Mouse (Mus musculus): Measurements from ENCODE around the gene Lamc3.

Lamc3 gene

GRCm38 (mm10) chr2:31876446-31876845, 10.6 kb upstream of the Lamc3 start:
- peak; percentile 44 for DNase-seq (ENCODE audit: low read depth, low spot score)

DNA sequence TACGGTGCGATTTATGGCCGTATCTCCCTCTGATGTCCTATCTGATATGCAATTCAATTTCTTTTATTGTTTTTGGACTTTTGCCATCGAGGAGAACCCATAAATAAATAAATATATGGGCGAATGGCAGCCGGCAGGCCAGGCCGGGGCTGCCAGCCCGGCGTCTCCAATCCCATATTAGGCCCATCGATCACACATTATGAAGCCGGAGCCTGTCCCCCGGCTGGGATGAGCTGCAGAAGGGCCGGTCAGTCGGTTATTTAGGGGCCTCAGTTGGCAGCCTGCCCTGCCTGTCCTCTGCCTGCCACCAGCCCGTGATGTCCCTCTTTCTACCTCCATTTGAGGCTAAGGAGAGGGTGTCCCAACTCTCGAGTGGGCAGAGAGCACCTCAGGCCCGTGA, 8.5 kb upstream of the Lamc3 start:
- no peak for DNase-seq (ENCODE audit: low read depth, low spot score)

DNA sequence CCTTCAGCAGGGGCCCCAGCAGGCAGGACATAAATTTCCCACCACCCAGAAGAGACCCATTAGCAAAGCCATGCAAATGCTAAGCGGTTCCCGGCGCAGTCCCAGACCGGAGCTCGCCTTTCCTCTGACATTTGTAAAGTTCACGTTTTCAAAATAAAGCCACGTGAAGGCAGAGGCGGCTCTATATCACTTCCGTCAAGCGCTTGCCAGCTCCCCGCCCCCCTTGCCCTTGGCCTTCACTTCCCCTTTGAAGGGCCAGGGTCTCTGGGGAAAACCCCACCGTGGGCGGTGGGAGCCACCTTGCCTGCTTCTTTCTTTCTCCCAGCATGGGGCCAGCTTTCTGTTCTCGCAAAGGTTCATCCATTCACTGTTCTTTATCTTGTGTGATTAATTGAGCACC, 6.2 kb upstream of the Lamc3 start:
- peak; percentile 81 for DNase-seq (ENCODE audit: low read depth, low spot score)

DNA sequence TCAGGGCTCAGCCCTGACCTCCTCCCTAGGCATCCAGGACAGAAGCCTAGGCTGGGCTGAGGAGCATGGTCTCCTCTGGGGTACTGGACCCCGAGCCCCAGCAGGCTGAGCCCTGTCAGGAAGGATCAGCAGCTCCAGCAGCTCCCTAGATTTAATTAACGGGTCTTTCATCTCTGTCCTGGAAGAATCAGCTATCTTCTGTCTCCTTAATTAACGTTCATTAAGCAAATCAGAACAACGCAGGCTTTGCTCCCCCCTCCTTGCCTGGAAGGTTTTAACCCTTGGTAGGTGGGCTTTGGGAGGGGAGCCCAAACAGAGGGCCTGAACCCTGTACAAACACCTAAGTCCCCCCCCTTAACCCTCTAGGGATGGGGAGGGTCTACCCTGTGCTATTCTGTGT, 4.0 kb upstream of the Lamc3 start:
- no peak for DNase-seq (ENCODE audit: low read depth, low spot score)

GRCm38 (mm10) chr2:31884806-31885205, 2.3 kb upstream of the Lamc3 start:
- peak; percentile 84 for DNase-seq (ENCODE audit: low read depth, low spot score)

GRCm38 (mm10) chr2:31888871-31889270, 1.8 kb downstream of the Lamc3 start:
- DNase-seq (ENCODE audit: low read depth, low spot score): no peak

GRCm38 (mm10) chr2:31891219-31891618, 4.1 kb downstream of the Lamc3 start:
- DNase-seq (ENCODE audit: low read depth, low spot score): no peak

DNA sequence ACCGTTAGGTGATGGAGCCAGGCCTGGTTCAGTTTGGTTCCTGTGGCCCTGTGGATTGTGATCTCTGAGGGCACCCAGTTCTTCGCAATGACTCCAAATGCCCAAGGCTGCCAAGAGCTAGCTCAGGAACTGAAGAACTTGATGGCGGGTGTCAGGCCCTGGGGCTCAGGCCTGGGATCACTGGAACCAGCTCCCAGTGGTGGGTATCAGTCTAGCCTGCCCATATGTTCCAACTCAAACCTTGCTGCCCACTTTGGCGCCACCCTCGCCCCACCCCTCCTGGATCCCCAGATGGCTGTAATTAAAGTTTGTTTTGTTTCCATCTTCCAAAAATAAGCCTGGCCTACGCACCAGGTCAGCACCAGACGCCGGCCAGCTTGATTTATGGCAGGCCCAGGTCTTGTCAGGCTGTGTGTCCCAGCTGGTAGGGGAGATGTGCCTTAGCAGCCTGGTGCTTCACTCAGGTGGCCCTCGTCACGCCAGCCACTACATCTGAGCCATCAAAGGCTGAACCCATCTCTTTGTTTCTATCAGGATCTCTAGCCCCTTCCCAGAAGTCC, 6.1 kb downstream of the Lamc3 start:
- no peak for DNase-seq (ENCODE audit: low read depth, low spot score)

DNA sequence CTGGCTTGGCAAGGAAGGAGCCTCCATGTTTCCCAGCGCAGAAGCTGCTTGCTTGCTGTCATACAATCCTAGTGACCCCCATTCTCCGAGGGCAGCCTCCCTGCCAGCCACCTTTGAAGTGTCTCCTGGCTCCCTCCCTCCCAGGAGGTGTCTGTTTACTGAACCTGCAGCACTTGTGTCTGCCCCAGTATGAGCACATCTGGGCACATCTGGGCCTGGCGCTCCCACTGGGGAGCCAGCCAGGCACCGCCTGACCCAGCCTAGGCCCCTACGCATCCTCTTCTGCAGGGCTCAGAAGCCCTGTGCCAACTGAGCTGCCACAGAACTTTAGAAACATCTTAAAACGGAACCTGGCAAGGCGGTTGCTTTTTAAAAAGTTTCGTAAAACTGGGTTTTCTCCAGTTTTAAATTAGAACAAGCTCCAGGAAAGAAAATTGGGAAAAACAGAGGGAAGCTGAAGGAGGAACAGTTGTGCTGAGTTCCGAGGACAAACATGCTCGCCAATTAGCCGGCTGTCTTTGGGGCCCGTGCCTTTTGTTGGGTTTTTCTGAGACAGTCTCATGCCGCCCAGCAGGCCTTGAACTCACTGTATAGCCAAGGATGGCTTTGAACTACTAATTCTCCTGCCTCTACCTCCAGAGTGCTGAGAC, 7.3 kb downstream of the Lamc3 start:
- DNase-seq (ENCODE audit: low read depth, low spot score): no peak

GRCm38 (mm10) chr2:31900932-31901331, 13.8 kb downstream of the Lamc3 start:
- no peak for DNase-seq (ENCODE audit: low read depth, low spot score)

DNA sequence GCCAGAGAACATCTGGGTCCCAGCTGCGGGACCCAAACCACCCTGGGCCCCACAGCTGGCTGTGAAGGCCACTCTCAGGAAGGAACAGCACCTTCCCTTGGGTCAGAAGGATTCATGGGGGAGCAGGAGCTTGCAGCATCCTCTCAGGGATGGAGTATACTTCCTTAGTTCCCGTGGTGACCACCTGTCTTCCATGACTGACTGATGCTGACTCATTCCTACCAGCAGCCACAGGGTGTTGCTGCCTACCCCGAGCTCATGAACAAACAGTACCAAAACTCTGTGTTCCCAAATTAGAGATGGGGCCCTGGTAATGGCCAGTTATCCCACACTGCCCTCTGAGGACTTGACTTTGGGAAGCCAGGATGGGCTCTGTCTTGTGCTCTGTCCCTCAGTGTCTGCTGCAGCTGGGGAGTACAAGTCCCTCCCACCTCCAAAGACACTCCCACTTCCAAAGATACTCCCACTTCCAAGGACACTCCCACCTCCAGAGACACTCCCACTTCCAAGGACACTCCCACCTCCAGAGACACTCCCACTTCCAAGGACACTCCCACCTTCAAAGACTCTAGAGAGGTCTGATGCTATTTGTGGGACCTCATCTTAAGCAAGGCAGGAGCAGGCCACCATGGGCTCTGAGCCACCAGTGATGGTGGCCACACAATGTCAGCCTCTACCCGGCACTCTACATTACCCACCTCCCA, 14.7 kb downstream of the Lamc3 start:
- DNase-seq (ENCODE audit: low read depth, low spot score): no peak

DNA sequence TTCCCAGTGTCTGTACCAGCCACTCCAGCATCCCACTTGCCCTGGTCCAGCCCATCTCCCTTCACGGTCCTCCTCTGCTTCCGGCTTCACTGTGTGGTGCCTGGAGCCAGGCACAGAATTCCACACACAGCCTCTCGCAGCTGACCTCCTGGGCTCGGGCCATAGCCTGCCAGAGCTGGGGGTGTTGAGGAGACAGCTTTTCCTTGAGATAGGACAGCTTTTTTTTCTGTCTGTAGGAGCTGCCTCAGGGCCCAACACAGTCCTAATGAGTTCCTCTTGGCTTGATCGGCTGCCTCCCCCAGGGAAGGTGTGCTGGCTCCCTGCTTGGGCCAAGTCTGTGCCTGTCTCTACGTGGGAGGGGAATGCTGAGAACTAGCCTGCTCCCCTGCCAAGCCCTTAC, 17.0 kb downstream of the Lamc3 start:
- DNase-seq (ENCODE audit: low read depth, low spot score): no peak

DNA sequence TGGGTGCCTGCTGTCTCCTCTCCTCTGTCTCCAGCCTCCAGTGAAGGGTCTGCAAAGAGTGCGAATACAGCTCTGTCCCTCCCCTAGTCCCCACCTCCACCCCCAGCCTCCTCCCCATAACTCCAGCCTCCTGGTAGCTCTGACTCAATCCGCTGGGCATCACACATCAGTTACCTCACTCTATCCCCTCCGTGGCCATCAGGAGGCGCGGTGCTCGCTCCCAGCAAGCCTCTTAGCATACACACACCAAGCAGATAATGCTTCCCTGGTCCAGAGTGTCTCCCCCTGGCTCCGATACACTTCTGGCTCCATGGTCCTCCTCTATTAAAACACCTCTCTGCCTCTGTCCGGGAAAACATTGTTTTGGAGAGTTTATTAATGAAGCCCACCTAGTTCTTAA, 17.5 kb downstream of the Lamc3 start:
- DNase-seq (ENCODE audit: low read depth, low spot score): no peak

DNA sequence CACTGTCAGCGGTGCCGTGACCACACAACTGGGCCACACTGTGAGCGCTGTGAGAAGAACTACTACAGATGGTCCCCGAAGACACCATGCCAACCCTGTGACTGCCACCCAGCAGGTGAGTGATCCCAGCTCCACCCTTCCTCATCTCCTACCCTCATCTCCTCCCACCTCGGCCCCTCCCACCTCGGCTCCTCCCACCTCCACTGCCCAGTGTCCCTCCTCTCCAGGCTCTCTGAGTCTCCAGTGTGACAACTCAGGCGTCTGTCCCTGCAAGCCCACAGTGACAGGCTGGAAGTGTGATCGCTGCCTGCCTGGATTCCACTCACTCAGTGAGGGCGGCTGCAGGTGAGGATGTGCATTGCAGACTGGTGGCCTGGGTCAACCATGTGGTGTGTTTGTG, 18.6 kb downstream of the Lamc3 start:
- no peak for DNase-seq (ENCODE audit: low read depth, low spot score)

DNA sequence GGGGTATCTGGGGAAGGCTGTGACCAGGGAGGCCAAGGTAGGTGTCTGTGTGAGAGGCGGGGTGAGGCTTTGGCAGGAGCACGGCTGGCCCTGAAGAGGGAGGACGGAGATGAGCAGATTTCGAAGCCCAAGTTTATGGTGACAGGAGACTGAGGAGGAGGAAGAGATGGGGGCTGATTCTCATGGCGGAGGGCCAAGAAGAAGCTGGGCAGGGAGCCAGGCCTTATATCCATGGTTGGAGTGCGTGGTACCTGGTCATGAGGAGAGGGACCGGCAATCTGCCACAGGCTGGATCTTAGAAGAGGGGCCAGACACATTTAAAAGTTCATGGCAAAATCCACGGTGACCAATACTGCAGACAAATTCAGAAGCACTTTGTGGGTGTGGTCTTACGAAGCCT, 19.3 kb downstream of the Lamc3 start:
- no peak for DNase-seq (ENCODE audit: low read depth, low spot score)

- no peak for DNase-seq (ENCODE audit: low read depth, low spot score)
Observed at GRCm38 (mm10) chr2:31912575-31912974, 25.5 kb downstream of the Lamc3 start.

DNA sequence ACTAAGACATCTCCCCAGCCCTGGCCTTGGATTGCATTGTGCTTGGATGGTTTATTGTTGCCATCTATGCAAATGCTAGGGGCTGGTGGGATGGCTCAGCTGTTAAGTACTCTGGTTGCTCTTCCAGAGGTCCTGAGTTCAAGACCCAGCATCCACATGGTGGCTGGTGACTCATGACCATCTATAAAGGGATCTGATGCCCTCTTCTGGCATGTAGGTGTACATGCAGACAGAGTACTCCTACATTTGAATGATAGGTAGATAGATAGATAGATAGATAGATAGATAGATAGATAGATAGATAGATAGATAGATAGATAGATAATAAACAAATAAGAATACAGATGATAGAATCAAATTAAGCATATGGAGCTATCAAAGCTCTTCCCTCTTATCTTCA, 27.1 kb downstream of the Lamc3 start:
- DNase-seq (ENCODE audit: low read depth, low spot score): peak; percentile 27

DNA sequence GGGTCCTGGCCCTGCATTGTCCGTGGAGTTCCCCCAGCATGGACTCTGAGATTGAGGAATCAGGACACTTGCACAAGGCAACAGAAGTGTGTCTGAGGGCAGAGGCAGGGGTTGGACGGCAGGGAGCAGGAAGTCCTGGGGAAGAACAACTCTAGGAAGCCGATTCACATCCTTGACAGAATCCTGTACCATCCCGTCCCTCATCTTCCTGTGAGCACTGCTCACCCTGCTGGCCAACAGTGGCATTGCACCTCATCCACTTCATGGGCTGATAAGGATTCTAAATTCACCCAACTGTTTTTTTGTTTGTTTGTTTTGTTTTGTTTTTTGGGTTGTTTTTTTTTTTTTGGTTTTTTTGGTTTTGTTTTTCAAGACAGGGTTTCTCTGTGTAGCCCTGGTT, 28.0 kb downstream of the Lamc3 start:
- DNase-seq (ENCODE audit: low read depth, low spot score): peak; percentile 86

DNA sequence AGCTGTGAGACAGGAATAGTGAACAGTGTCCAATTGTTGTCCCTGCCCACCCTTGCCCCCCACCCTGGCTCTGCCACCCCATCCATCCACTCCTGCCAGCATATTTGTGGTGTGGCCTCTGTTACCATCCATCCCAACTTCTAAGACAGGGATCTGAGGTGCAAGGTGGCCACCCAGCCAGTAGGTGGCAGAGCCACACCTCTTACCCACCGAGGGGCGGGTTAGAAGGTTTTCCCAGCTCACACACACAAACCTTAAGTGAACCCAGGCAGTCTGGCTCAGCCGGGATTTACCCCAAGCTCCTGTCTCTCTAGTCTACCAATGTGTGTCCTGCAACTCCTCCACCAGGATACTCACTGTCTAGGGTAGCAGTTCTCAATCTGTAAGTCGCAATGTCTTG, 30.5 kb downstream of the Lamc3 start:
- DNase-seq (ENCODE audit: low read depth, low spot score): peak; percentile 68

GRCm38 (mm10) chr2:31923645-31924044, 36.6 kb downstream of the Lamc3 start:
- no peak for DNase-seq (ENCODE audit: low read depth, low spot score)

GRCm38 (mm10) chr2:31924811-31925210, 37.7 kb downstream of the Lamc3 start:
- no peak for DNase-seq (ENCODE audit: low read depth, low spot score)

- DNase-seq (ENCODE audit: low read depth, low spot score): no peak
Observed at GRCm38 (mm10) chr2:31925936-31926335, 38.8 kb downstream of the Lamc3 start.

DNA sequence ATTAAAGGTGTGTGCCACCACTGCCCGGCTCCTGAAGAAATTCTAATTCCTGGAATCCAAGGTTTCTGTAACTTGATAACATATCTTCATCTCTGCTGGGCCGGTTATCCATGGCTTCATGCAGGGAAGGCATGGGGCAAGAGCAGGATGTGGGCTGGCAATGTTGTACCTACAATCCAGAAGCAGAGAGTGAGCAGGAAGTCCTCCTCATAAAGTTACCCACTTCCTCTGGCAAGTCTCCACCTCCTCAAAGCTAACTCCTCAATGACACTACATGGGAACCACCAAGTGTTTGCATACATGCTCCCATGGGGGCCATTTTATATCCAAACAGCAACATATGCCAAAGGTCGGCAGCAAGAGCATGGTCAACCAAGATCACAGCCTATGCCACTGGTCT, 42.6 kb downstream of the Lamc3 start:
- DNase-seq (ENCODE audit: low read depth, low spot score): peak; percentile 52
